Mouse (Mus musculus) bone marrow macrophage, adult 2 months (primary cell): Measurements from ENCODE around the gene Dennd5a.

ENCODE experiments used
- CTCF ChIP-seq: IDR thresholded peaks from 2 replicates; pipeline ENCODE4 v1.5.1; 2012; ENCODE audit warnings: low read depth, mild to moderate bottlenecking, low read length, moderate library complexity
- POLR2A ChIP-seq: IDR thresholded peaks from 2 replicates; pipeline ENCODE4 v1.6.1; 2012; ENCODE audit warnings: mild to moderate bottlenecking, low read depth, low read length, borderline replicate concordance

DNA sequence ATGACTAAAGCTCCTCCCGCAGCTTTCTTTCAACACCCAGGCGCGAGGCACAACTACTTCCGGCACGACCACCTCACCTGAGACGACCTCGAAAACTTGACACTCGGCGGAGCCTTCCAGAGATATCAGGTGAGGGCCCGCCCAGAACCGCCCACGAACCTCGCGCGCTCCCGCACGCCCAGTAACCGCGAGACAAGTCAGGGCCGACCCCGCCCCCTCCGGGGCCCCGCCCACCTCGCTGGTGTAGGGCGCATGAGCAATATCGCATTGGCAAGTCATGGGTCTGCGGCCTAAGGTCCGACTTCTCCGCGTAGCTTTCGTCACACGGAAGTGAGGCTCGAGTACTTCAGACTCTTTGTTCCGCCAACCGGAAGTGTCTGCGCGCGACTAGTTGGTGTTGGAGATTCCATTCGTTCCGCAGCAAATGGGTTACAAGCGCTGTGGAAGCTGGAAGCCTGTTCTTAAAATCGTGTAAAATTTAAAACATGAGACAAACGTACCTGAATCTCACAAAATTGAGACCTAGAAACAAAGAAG is 25.9 kb upstream of the Dennd5a start:
- TF ChIP-seq CTCF (no peak), POLR2A (no peak)
